Mouse (Mus musculus): ENCODE measurements around the gene Zfp109. TPM values are rescaled to one million over a fixed set of nuclear protein-coding genes. Genes with fewer than 3 reads are reported as not detected.

The Zfp109 gene
- polyA plus RNA-seq, 1 experiment = 1.7 TPM

DNA sequence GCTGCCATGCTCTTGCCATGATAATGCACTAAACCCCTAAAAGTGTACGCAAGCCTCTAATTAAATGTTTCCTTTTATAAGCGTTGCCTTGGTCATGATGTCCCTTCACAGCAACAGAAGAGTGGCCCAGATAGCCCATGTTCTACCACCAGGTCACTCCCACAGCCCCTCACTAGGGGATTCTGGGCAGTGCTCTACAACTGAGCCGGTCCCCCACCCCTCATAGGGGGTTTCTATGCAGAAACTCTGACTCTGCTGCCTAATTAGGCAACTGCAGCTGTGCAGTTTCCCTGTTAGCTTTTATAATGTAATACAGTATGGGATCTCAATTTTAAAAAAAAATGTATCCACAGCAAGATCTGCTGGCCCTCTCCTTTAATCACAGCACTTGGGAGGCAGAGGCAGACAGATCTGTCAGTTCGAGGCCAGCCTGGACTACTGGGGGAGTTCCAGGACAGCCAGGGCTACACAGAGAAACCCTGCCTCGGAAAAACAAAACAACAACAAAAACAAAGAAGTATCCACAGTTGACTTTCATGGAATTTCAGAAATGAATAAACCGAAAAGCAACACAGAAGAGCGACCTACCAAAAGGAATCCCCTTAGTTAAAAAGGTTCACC, 32.4 kb upstream of the Zfp109 start:
- no peak for DNase-seq
- H3K4me1 ChIP-seq (ENCODE audit: control insufficient read depth, insufficient read depth, low read length) = no peaks in the 10 kb centered on the region
- TF ChIP-seq POLR2A (IDR thresholded peaks at IDR 0.05; ENCODE audit: borderline replicate concordance, extremely low read depth, low read depth, low read length) (no peak), CTCF (IDR thresholded peaks at IDR 0.05; ENCODE audit: insufficient read depth, low read length) (no peak)
- H3K4me3 ChIP-seq (replicated peaks; ENCODE audit: extremely low read depth, low read depth, low read length) = peak overlapping the region; percentile 69
- WGBS = 33% methylated on average over 7 of the region's 7 CpGs

DNA sequence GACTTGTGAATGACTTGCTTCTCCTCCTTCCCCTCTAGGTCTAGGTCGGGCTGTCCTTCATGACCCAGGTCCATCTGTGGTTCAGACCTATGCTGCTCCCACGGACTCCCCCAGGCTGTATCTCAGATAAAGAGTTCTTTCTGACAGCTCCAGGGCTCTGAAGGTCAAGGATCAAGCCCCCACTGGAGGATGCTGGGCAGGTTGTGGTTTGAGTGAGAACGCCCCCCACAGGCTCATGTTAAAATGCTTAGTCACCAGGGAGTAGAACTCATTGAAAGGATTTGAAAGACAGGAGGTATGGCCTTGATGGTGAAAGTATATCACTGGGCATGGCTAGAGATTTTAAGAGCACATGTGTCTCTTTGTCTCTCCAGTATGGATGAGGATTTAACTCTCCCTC, 31.9 kb upstream of the Zfp109 start:
- TF ChIP-seq POLR2A (IDR thresholded peaks at IDR 0.05; ENCODE audit: borderline replicate concordance, extremely low read depth, low read depth, low read length) (no peak), CTCF (IDR thresholded peaks at IDR 0.05; ENCODE audit: insufficient read depth, low read length) (no peak)
- Histone ChIP-seq H3K4me1 (ENCODE audit: control insufficient read depth, insufficient read depth, low read length) (no peaks in the 10 kb centered on the region), H3K4me3 (replicated peaks; ENCODE audit: extremely low read depth, low read depth, low read length) (no peak overlapping the region)
- no peak for DNase-seq
- 77% methylated on average over 3 of the region's 3 CpGs for WGBS

DNA sequence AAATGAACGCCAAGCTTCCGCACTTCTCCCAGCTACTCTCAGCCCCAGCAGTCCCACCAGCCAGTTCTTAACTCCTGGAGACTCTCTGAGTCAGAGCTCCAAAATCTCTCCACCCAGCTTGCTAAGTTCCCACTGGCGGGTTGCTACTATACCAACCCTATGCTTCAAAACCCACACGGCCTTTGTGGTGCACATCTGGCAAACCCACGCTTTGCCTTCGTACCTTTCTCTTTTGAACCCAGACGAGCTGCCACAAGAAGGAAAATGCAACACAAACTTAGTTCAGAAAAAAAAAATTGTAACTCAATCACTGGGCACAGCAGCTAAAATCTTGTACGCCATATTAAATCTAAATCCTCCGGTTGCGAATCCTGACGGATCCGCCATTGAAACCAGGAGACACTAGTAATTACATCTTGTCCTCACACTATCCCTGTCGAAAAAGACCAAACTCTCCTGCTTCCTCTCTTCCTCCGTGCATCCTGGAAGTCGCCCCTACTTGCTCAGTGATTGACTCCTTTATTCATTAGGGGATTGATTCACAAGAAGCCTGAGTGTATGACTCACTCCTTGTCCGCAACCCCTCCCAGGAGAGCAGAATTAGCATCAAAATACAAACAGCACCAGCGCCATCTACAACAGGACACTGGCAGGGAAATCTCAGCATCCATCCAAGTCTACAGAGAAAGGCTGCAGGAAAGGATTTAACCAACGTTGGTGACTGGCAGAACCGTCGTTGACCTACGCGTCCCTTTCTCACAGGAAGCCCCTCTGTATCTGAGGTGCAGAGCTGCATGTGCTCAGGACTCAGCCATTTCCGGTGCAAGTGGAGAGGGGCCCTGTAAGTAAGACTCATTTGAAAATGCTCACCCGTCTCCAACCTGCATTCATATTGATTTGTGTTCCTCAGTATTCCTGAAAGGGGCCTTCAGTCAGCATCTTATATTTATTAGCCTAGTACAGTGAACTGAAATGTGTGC, 31.1 kb upstream of the Zfp109 start:
- H3K4me3 ChIP-seq (replicated peaks; ENCODE audit: extremely low read depth, low read depth, low read length) = no peak overlapping the region
- WGBS = 74% methylated on average over 24 of the region's 24 CpGs

GRCm38 (mm10) chr7:24260000-24260312, 22.6 kb upstream of the Zfp109 start:
- 81% methylated on average over 4 of the region's 4 CpGs for WGBS
- DNase-seq = no peak
- TF ChIP-seq POLR2A (IDR thresholded peaks at IDR 0.05; ENCODE audit: borderline replicate concordance, extremely low read depth, low read depth, low read length) (no peak), CTCF (IDR thresholded peaks at IDR 0.05; ENCODE audit: insufficient read depth, low read length) (no peak)
- no peaks in the 10 kb centered on the region; the same call in 1 of the 2 replicates for H3K4me1 ChIP-seq (ENCODE audit: control insufficient read depth, insufficient read depth, low read length)
- H3K4me3 ChIP-seq (replicated peaks; ENCODE audit: extremely low read depth, low read depth, low read length) = no peak overlapping the region

More for the DNA sequence above, 31.1 kb upstream of the Zfp109 start:
- H3K4me1 ChIP-seq (ENCODE audit: control insufficient read depth, insufficient read depth, low read length) = no peaks in the 10 kb centered on the region
- no peak for TF ChIP-seq CTCF (IDR thresholded peaks at IDR 0.05; ENCODE audit: insufficient read depth, low read length)
- TF ChIP-seq POLR2A (IDR thresholded peaks at IDR 0.05; ENCODE audit: borderline replicate concordance, extremely low read depth, low read depth, low read length) = no peak
- DNase-seq = no peak

DNA sequence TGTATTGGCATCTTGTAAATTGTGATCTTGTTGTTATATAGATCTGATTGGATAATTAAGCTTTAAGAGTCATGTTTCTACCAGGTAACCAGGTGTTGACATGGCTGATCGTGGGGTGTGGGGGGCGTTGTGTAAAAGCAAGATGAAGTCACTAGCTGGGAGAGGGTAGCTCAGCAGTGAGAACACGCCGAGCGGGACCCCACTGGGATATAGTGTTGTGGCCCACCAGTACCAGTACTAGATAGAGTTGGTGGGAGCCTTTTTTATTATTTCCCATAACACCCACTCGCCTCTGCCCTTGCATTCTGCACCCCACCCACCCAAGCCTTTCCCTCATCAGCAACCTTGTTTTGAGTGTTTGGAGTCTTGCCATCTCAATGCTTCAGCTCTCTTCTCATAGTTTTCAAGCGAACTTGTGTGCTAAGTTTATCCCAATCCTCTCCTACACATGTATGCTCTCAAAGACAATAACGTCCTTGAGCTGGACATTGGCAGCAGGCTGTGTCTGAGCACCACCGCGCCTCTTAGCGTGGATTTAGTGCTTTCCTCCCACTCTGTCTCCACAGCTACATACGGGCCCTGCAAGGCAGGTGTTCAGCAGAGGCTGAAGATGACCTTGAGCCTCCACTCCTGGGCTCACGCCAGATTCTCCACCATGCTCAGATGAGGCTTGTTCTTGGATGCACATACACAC, 22.1 kb upstream of the Zfp109 start:
- Histone ChIP-seq H3K4me1 (ENCODE audit: control insufficient read depth, insufficient read depth, low read length) (no peaks in the 10 kb centered on the region; the same call in 1 of the 2 replicates), H3K4me3 (replicated peaks; ENCODE audit: extremely low read depth, low read depth, low read length) (no peak overlapping the region)
- DNase-seq = no peak
- 83% methylated on average over 13 of the region's 13 CpGs for WGBS
- TF ChIP-seq POLR2A (IDR thresholded peaks at IDR 0.05; ENCODE audit: borderline replicate concordance, extremely low read depth, low read depth, low read length) (no peak), CTCF (IDR thresholded peaks at IDR 0.05; ENCODE audit: insufficient read depth, low read length) (no peak)

- TF ChIP-seq CTCF (IDR thresholded peaks at IDR 0.05; ENCODE audit: insufficient read depth, low read length) = no peak
- peak; percentile 71; the same call in 1 of the 2 replicates for TF ChIP-seq POLR2A (IDR thresholded peaks at IDR 0.05; ENCODE audit: borderline replicate concordance, extremely low read depth, low read depth, low read length)
- peak within 1 kb of the TSS; percentile 64 for H3K4me3 ChIP-seq (replicated peaks; ENCODE audit: extremely low read depth, low read depth, low read length)
- peaks cover 3% of the 10 kb centered on the region; the same call in 1 of the 2 replicates for H3K4me1 ChIP-seq (ENCODE audit: control insufficient read depth, insufficient read depth, low read length)
- WGBS = 15% methylated on average over 21 of the region's 21 CpGs
- DNase-seq = peak; percentile 75
Measured at GRCm38 (mm10) chr7:24254633-24255474, 17.5 kb upstream of the Zfp109 start, which contains the start of gene Zfp108. TSS of gene Zfp108 (plus strand) at chr7:24254794.

DNA sequence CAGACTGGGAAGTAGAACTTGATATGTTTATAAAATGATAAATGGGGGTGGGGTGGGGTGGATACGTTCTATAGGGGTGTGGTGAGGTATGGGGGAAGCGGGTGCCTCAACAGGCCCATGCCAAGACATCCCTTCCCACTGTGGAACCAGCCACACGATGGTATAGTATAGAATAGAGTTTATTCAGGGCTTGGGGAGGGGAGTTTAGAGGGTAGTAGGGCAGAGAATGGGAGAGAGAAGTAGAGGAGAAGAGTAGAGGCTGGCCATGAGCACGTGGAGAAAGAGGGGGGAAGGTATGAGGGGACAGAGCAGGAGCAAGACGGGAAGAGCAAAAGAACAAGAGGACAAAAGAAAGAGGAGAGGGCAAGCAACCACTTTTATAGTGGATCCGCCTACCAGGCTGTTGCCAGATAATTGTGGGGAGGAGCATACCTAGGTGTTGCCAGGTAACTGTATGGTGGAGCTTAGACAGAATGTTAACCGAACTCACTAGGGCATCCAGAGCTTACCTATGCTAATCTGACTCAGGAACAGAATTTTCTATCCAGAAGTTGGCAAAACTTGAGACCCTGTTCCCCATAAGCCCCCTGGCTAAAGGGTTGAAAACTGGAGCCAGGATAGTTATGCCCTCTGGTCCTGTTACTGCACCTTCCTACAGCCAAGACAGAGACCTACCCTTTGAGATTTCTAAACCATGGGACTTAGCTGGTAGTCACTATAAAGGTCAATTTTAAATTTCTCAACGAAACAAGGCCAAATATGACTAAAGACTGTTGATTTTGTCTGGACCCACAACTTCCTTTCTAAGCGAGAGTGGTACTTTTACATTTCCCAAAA, 16.6 kb upstream of the Zfp109 start:
- 59% methylated on average over 9 of the region's 9 CpGs for WGBS
- DNase-seq = no peak

GRCm38 (mm10) chr7:24211343-24211742, 26.0 kb downstream of the Zfp109 start, which contains the start of gene Zfp111:
TSS of gene Zfp111 (minus strand) at chr7:24211443.
- TF ChIP-seq POLR2A (IDR thresholded peaks at IDR 0.05; ENCODE audit: borderline replicate concordance, extremely low read depth, low read depth, low read length) (no peak), CTCF (IDR thresholded peaks at IDR 0.05; ENCODE audit: insufficient read depth, low read length) (no peak)
- H3K4me1 ChIP-seq (ENCODE audit: control insufficient read depth, insufficient read depth, low read length) = no peaks in the 10 kb centered on the region
- no peak within 1 kb of the TSS for H3K4me3 ChIP-seq (replicated peaks; ENCODE audit: extremely low read depth, low read depth, low read length)
- DNase-seq = no peak
- 74% methylated on average over 5 of the region's 5 CpGs for WGBS

More for the DNA sequence above, 16.6 kb upstream of the Zfp109 start:
- TF ChIP-seq CTCF (IDR thresholded peaks at IDR 0.05; ENCODE audit: insufficient read depth, low read length) = no peak
- TF ChIP-seq POLR2A (IDR thresholded peaks at IDR 0.05; ENCODE audit: borderline replicate concordance, extremely low read depth, low read depth, low read length) = no peak
- peak overlapping the region; percentile 64 for H3K4me3 ChIP-seq (replicated peaks; ENCODE audit: extremely low read depth, low read depth, low read length)
- H3K4me1 ChIP-seq (ENCODE audit: control insufficient read depth, insufficient read depth, low read length) = peaks cover 3% of the 10 kb centered on the region; the same call in 1 of the 2 replicates
